Mouse (Mus musculus): ENCODE measurements around the gene Mgll.

Mgll gene

GRCm38 (mm10) chr6:88717143-88718032, 6.8 kb upstream of the Mgll start:
- no peak for ATAC-seq (ENCODE audit: insufficient number of reproducible peaks, low FRiP score, low TSS enrichment)

GRCm38 (mm10) chr6:88718033-88718725, 6.0 kb upstream of the Mgll start:
- no peak for ATAC-seq (ENCODE audit: insufficient number of reproducible peaks, low FRiP score, low TSS enrichment)

DNA sequence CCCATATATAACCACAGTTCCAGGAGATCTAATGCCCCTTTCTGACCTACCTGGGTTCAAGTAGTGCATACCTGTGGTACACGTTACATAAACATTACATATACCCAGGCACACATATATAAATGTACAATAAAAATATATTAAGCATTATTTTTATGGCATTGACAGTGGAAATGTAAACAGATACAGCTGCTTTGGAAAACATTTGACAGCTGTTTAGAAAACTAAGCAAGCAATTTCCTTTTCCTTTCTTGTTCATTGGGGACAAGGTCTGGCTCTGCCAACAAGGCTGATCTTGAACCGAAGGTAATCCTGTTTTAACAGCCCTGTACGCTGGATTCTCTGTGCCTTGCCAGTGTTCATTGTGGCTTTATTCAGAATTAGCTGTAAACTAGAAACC, 3.2 kb upstream of the Mgll start:
- no peak for ATAC-seq (ENCODE audit: insufficient number of reproducible peaks, low FRiP score, low TSS enrichment)

GRCm38 (mm10) chr6:88722906-88723305, 1.3 kb upstream of the Mgll start:
- ATAC-seq (ENCODE audit: insufficient number of reproducible peaks, low FRiP score, low TSS enrichment), result no peak

DNA sequence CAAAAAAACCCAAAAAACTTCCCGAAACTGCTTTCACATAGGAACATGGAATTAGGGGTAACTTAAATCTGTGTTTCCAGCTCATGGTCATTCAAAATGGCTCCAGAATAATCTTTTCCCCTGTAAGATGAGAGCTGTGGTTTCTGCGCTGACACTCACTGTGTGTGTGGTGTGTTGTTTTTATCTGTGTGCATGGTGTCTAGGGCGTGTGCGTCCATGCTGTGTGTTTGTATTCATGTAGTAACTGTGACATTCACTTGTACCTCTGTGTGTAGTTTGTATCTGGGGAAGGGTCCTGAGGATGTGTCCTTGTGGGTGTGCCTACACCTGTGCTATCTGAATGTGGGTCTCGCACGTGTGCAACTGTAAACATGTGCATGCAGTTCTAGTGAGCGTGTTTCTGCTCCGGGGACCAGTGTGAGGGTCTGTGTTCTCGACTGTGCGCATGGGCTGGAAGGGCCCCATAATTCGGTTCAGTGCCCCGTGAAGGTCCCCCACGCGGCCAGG, 353 bp upstream of the Mgll start:
- ATAC-seq (ENCODE audit: insufficient number of reproducible peaks, low FRiP score, low TSS enrichment), result peak; percentile 23; the same call in 1 of the 2 replicates

GRCm38 (mm10) chr6:88725590-88725989, 1.4 kb downstream of the Mgll start:
- ATAC-seq (ENCODE audit: insufficient number of reproducible peaks, low FRiP score, low TSS enrichment), result no peak

DNA sequence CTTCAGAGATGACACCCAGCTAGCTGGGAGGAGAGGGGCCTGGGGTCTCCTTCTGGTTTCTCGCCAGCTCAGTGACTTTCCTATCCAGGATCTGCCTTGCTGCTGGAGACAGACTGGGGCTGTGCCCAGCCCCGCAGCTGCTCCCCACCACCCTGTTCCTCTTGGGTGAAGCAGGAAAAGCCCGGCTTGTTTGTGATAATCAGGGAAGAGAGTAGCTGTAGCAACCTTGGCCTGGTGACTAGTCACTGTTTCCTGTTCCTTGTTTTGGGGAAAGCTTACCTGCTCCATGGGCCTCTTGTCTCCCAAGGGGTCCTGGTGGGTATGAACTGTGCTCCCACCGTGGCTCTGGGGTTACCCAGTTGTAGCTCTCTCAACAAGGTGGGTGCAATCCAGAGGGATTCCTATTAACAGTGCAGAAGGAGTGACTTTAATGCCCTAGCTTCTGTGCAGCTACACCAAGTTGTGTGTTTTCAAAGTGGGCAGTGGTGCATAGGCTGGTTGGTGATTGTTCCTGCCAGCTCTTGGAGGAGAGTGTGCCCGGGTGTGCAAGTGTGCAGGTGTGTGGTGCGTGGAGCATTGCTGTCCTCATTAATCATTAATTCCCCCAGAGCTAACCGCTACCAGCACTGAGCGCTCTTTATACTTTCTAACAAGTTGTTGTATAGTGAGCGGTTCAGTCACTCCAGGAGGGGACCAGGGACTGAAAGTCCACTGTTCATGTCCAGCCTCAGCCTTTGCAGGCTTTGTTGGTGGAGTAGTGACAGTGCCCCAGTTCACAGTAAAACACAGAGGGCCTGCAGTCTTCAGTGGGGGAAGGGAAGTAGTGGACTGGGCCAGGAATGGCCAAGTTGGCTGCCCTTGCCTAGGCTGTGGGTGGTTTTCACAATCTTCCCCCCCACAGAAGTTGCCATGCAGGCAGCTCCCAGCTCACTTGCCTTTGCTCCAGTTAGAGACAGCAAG, 2.3 kb downstream of the Mgll start:
- no peak for ATAC-seq (ENCODE audit: insufficient number of reproducible peaks, low FRiP score, low TSS enrichment)

GRCm38 (mm10) chr6:88727490-88727889, 3.3 kb downstream of the Mgll start:
- no peak for ATAC-seq (ENCODE audit: insufficient number of reproducible peaks, low FRiP score, low TSS enrichment)

- no peak for ATAC-seq (ENCODE audit: insufficient number of reproducible peaks, low FRiP score, low TSS enrichment)
Measured at GRCm38 (mm10) chr6:88728054-88728453, 3.8 kb downstream of the Mgll start.

- ATAC-seq (ENCODE audit: insufficient number of reproducible peaks, low FRiP score, low TSS enrichment), result no peak
Measured at GRCm38 (mm10) chr6:88728515-88728914, 4.3 kb downstream of the Mgll start.

DNA sequence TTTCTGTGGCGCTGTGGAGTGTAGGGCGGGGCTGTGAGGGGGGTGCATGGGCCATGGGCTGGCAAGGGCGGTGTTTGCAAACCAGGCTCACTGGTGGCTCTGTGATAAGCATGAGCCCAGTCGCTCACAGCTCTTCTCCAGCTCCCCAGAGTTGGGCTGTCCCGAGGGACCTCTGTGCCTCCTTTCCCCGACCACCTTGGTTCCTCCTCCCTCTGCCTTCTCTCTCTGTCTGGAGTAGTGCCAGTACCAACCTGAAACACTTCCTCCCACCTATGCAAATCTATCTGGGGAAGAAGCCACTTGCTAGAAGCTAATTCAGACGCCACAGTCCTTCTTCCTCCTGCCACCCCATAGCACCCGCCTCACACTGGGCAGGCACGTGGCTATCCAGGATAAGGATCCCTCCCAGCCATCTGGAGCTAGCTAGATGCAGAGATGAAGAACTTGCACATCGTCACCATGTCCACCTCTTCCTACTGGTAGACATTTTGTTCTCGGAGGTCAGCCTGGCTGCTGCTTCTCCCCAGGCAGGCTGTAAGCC, 7.1 kb downstream of the Mgll start:
- ATAC-seq (ENCODE audit: insufficient number of reproducible peaks, low FRiP score, low TSS enrichment), result no peak

- peak; percentile 62 for ATAC-seq (ENCODE audit: insufficient number of reproducible peaks, low FRiP score, low TSS enrichment)
Measured at GRCm38 (mm10) chr6:88731991-88732390, 7.8 kb downstream of the Mgll start.

DNA sequence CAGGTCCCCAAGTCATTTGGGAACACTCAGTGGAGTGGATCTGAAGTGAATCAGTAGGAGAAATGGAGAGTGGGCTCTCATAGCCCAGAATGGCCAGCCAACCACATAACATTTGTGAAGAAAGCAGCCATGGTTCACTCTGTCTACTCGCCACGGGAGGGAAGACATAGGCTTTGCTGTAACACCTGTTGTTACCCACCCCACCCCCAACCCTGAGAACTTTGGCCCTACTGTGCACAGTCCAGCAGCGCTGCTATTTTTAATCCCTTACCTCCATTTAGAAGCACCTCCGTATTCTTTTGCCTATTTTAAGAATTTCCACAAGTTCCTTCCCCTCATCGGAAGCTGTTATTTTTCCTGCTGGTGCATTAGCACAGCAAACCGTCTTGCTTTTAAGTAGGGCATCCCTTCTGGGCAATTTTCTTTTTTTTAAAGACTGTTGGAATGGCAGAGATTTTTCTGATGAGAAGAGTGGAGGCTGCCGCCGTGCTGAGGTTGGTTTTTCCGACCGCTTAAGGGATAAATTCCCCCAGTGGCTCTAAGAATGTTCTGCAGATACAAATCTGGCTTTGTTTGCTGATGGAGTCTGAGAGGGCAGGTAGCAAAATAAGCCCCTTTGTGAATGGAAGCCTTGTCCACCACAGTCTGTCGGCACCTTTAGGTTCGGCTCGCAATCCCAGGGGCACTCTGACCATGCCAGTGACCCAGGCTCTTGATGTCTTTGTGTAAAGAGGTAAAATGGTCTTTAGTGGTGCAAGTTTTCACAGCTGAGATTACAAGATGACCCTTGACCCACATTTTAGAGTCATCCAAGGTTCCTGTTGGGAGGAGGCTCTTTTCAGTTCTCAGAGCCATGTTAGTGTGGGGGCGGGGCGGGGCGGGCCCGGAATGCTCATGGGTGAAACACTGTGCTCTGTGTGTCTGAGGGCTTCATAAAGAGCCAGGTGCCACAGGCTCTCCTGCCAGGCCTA, 8.7 kb downstream of the Mgll start:
- ATAC-seq (ENCODE audit: insufficient number of reproducible peaks, low FRiP score, low TSS enrichment), result no peak

DNA sequence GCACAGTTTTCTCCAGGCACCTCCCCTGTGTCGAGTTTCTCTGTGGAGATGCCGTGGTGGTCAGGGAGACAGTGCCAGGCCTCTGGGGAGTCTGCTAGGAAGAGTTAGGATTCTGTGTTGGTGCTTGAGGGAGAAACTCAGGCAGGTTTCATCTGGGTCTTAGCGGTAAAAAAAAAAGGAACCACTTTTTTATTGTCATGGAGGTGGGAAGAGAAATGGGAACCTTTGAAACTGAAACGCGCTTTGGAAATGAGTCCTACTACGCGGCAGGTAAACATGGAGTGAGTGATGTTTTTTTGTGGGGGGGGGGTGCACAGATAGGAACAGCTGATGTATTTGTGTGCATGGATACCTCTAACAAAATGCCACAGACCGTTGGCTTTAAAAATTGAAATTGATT, 12.1 kb downstream of the Mgll start:
- no peak for ATAC-seq (ENCODE audit: insufficient number of reproducible peaks, low FRiP score, low TSS enrichment)

DNA sequence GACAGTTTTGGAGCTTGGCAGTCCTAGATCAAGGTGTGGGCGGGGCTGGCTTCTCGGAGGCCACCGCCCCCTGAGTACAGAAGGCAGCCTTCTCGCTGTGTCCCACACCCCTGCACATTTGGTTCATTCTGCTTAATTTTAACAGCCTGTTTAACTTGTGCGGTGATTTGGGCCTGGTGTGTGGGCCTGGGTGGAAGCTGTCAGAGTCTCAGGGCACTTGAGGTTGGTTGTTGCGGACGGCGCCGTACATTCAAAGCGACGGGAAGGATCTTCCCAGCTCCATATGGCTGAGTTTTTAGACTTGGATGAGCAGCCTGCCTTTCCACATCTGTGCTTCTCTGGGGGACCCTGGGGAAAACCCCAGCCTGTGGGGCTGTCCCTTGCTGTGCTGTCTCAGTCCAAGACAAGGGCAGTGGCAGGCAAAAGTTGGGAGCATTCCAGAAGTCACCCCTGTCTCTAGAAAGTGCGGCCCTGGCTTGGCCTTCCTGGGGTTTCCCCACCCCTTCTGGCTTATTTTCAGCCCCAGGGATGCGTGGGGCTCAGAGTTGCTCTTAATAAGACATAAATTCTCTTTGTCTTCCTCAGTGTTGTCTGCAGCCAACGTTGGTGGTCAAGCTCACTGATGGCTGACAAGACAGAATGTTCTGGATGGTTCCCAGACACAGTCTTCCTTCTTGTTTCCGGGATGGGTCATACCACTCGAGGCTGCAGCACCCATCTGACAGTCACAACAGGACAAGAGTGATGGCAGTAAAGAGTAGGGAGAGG, 12.7 kb downstream of the Mgll start:
- ATAC-seq (ENCODE audit: insufficient number of reproducible peaks, low FRiP score, low TSS enrichment), result no peak

- ATAC-seq (ENCODE audit: insufficient number of reproducible peaks, low FRiP score, low TSS enrichment), result no peak
Measured at GRCm38 (mm10) chr6:88737509-88737888, 13.3 kb downstream of the Mgll start.

- ATAC-seq (ENCODE audit: insufficient number of reproducible peaks, low FRiP score, low TSS enrichment), result no peak
Measured at GRCm38 (mm10) chr6:88741041-88741440, 16.8 kb downstream of the Mgll start.

DNA sequence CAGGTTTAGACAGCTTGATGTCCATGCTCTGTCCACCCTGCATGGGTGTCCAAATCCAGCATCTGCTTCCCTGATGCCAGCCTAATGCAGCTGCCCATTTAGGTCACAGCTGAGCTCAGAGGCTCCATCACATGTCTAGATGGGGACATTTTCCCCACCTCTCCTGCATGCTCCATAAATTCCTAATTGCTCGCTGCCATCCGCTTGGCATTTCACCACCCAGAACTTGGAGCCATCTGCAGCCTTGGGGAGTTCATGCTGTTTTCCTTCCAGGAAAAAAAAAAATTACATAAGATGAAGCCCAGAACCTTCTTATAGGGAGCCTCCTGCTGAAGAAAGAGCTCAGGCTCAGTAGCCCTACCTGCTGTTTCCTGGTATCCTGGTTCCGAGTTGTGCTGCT, 17.6 kb downstream of the Mgll start:
- peak; percentile 57; the same call in 1 of the 2 replicates for ATAC-seq (ENCODE audit: insufficient number of reproducible peaks, low FRiP score, low TSS enrichment)

All from cerebellum, adult (tissue).